Mouse (Mus musculus) MEL (cell line): Measurements from ENCODE around the gene Gm49721.
"Not testable (repeated sequence)": the region's sequence is repeated elsewhere in the genome, so short reads cannot be mapped to it uniquely, and the experiment has no call there.

Experiments
- CTCF ChIP-seq, 3 experiments: IDR thresholded peaks in 2 of 3; conservative IDR thresholded peaks in 1 of 3; 2 replicates each; pipeline ENCODE4 v1.5.1; 2011 to 2012; ENCODE audit warnings: low read length in 3 of 3, low read depth in 2 of 3, mild to moderate bottlenecking in 2 of 3, improper control_type of control experiment in 1 of 3, inconsistent platforms in 1 of 3, mixed read lengths in 1 of 3, moderate library complexity in 1 of 3; ENCODE audit not compliant: control insufficient read depth in 1 of 3, insufficient read depth in 1 of 3, poor library complexity in 1 of 3, severe bottlenecking in 1 of 3
- ETS1 ChIP-seq: IDR thresholded peaks from 2 replicates; pipeline ENCODE4 v1.6.1; 2012; ENCODE audit warnings: low read depth, mild to moderate bottlenecking, inconsistent platforms, low read length, improper control_type of control experiment, moderate library complexity
- GATA1 ChIP-seq: IDR thresholded peaks from 2 replicates; pipeline ENCODE4 v1.6.1; 2011; ENCODE audit warnings: low read depth, low read length, improper control_type of control experiment
- JUND ChIP-seq: IDR thresholded peaks from 2 replicates; pipeline ENCODE4 v1.6.1; 2011; ENCODE audit warnings: low read depth, mild to moderate bottlenecking, improper control_type of control experiment, low read length
- MAFK ChIP-seq: IDR thresholded peaks from 2 replicates; pipeline ENCODE4 v1.6.1; 2011; ENCODE audit warnings: low read depth, mild to moderate bottlenecking, low read length, improper control_type of control experiment, borderline replicate concordance
- MAX ChIP-seq: IDR thresholded peaks from 2 replicates; pipeline ENCODE4 v1.6.1; 2011; ENCODE audit warnings: low read length, improper control_type of control experiment
- MAZ ChIP-seq: IDR thresholded peaks from 2 replicates; pipeline ENCODE4 v1.6.1; 2012; ENCODE audit warnings: low read depth, mild to moderate bottlenecking, inconsistent platforms, low read length, improper control_type of control experiment
- MEF2A ChIP-seq: IDR thresholded peaks from 2 replicates; pipeline ENCODE4 v1.6.1; 2014; ENCODE audit warnings: low read depth, mild to moderate bottlenecking, inconsistent platforms, low read length, improper control_type of control experiment; ENCODE audit not compliant: poor library complexity, insufficient replicate concordance, severe bottlenecking; ENCODE audit errors: extremely low read depth
- POLR2A ChIP-seq, 2 experiments: IDR thresholded peaks; 2 replicates each; pipeline ENCODE4 v1.6.1; 2011 to 2012; ENCODE audit warnings: low read length in 2 of 2, mild to moderate bottlenecking in 2 of 2, control low read depth in 1 of 2, improper control_type of control experiment in 1 of 2, low read depth in 1 of 2, moderate library complexity in 1 of 2; ENCODE audit not compliant: control insufficient read depth in 1 of 2, insufficient read depth in 1 of 2, poor library complexity in 1 of 2
- POLR2AphosphoS5 ChIP-seq: IDR thresholded peaks from 2 replicates; pipeline ENCODE4 v1.6.1; 2012; ENCODE audit warnings: low read depth, borderline replicate concordance, mild to moderate bottlenecking, inconsistent platforms, low read length, moderate library complexity, mixed read lengths
- SMC3 ChIP-seq: IDR thresholded peaks from 2 replicates; pipeline ENCODE4 v1.6.1; 2011; ENCODE audit warnings: low read depth, low read length, improper control_type of control experiment
- TCF12 ChIP-seq: IDR thresholded peaks from 2 replicates; pipeline ENCODE4 v1.6.1; 2014; ENCODE audit warnings: low read depth, mild to moderate bottlenecking, inconsistent platforms, low read length, improper control_type of control experiment, moderate library complexity
- ZMIZ1 ChIP-seq: IDR thresholded peaks from 2 replicates; pipeline ENCODE4 v1.6.1; 2012; ENCODE audit warnings: low read depth, mild to moderate bottlenecking, inconsistent platforms, low read length, improper control_type of control experiment, moderate library complexity

DNA sequence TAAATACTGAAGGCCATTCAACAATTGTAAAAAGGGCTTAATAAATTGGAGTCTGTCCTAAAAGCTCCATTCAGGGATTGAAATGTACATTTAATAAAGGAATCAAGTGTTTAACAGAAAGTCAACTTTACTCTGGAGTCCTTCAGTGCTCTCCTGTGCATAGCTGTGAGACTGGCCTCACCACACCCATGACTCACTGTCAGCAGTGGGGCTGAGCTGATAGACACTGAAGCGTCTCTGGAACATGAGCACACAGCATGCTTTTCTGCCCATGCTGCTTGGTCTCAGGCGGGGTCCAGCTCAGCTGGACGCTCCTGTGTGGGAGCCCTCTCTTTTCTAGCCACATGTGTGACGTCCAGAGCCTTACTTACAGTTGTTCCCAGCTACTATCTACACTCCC, 36.1 kb upstream of the Gm49721 start:
- TF ChIP-seq CTCF (IDR thresholded peaks at IDR 0.05 in 2 of 3, conservative IDR thresholded peaks at IDR 0.05 in 1 of 3; ENCODE audit: control insufficient read depth in 1 of 3, insufficient read depth in 1 of 3, low read depth in 2 of 3, low read length in 3 of 3, poor library complexity in 1 of 3, severe bottlenecking in 1 of 3); MAFK; GATA1; MAZ; TCF12; MAX; MEF2A; POLR2A (IDR thresholded peaks at IDR 0.05; ENCODE audit: control insufficient read depth in 1 of 2, insufficient read depth in 1 of 2, low read depth in 1 of 2, low read length in 2 of 2, poor library complexity in 1 of 2); POLR2AphosphoS5; ETS1; ZMIZ1; SMC3; JUND: not testable (repeated sequence)
